Mouse (Mus musculus) limb, embryonic 11.5 days (tissue): ENCODE measurements around the gene Gm3604. TPM values are rescaled to one million over a fixed set of nuclear protein-coding genes. Genes with fewer than 3 reads are reported as not detected.
"Not testable (repeated sequence)": the region's sequence is repeated elsewhere in the genome, so short reads cannot be mapped to it uniquely, and the experiment has no call there.

Experiments used
- ATAC-seq: fragments of 200-750 bp; cut with Nextera tagmentation; 2 replicates; pipeline ENCODE4 v1.8.0; 2017; ENCODE audit warnings: low read depth; ENCODE audit not compliant: insufficient number of reproducible peaks, low FRiP score, low TSS enrichment
- DNase-seq: peaks from one replicate; pipeline ENCODE4 v3.0.0-alpha.2; 2015; ENCODE audit warnings: low spot score
- H3K27ac ChIP-seq: fragments of 300-500 bp; sonication (generic); replicated peaks from 2 replicates; pipeline ENCODE4 v1.5.1; 2014; ENCODE audit warnings: low read depth, mild to moderate bottlenecking, low read length
- H3K27me3 ChIP-seq: fragments of 300-500 bp; sonication (generic); 2 replicates; pipeline ENCODE4 v1.6.1; 2014; ENCODE audit warnings: mild to moderate bottlenecking, low read length, mixed read lengths; ENCODE audit not compliant: control insufficient read depth, insufficient read depth
- H3K36me3 ChIP-seq: fragments of 300-500 bp; sonication (generic); 2 replicates; pipeline ENCODE4 v1.6.1; 2014; ENCODE audit warnings: mild to moderate bottlenecking, low read length, moderate library complexity, mixed read lengths; ENCODE audit not compliant: control insufficient read depth, insufficient read depth
- H3K4me1 ChIP-seq: fragments of 300-500 bp; sonication (generic); 2 replicates; pipeline ENCODE4 v1.6.1; 2014; ENCODE audit warnings: low read length, mixed read lengths; ENCODE audit not compliant: control insufficient read depth, insufficient read depth
- H3K4me2 ChIP-seq: fragments of 300-500 bp; sonication (generic); 2 replicates; pipeline ENCODE4 v1.6.1; 2014; ENCODE audit warnings: low read depth, mild to moderate bottlenecking, moderate library complexity; ENCODE audit not compliant: severe bottlenecking
- H3K4me3 ChIP-seq: fragments of 300-500 bp; sonication (generic); 2 replicates; pipeline ENCODE4 v1.5.1; 2014; ENCODE audit warnings: low read depth, low read length
- H3K9ac ChIP-seq: fragments of 300-500 bp; sonication (generic); 2 replicates; pipeline ENCODE4 v1.6.1; 2014; ENCODE audit warnings: mild to moderate bottlenecking, low read length
- H3K9me3 ChIP-seq: fragments of 300-500 bp; sonication (generic); 2 replicates; pipeline ENCODE4 v1.6.1; 2016; ENCODE audit warnings: low read length; ENCODE audit not compliant: control insufficient read depth
- WGBS: fragments of 180-500 bp; shearing (Covaris S2); extraction: QIAGEN DNeasy Blood & Tissue Kit; methylation state at CpG from one replicate; pipeline ENCODE4 v1.1.7; 2014; 5-methylcytosine and 5-hydroxymethylcytosine counted together
- microRNA-seq: library from miRNA; unstranded; fragments of <30 nt; microRNA quantifications from one replicate; pipeline ENCODE4, GENCODE M21; 2016
- polyA plus RNA-seq: library from polyadenylated mRNA; unstranded; fragments of >200 nt; fragmentation: Nextera tagmentation; extraction: Ambion mirVana; gene quantifications from 2 replicates; pipeline ENCODE4 v1.2.1, GENCODE M21; 2014

Gene Gm3604
- 6.1 and 7.9 TPM in 2 replicates for polyA plus RNA-seq

GRCm38 (mm10) chr13:62382952-62383351 is at the start of gene Gm3604:
Gene Gm3604 (minus strand): TSS chr13:62383177.
- peak; percentile 42 for DNase-seq
- not testable (repeated sequence) for H3K27me3 ChIP-seq, H3K9me3 ChIP-seq, H3K27ac ChIP-seq, H3K4me1 ChIP-seq, ATAC-seq, H3K36me3 ChIP-seq
- Histone ChIP-seq H3K4me2 (peak within 1 kb of the TSS; percentile 20), H3K4me3 (peak within 1 kb of the TSS; percentile 30), H3K9ac (peak within 1 kb of the TSS; percentile 13; the same call in 1 of the 2 replicates)
- WGBS: 7% methylated on average over 13 of the region's 13 CpGs

GRCm38 (mm10) chr13:62399206-62399605 is 16.2 kb upstream of the Gm3604 start:
- not testable (repeated sequence) for DNase-seq, H3K9ac ChIP-seq, ATAC-seq, H3K4me2 ChIP-seq, H3K27ac ChIP-seq, H3K4me1 ChIP-seq, H3K27me3 ChIP-seq, H3K4me3 ChIP-seq, H3K36me3 ChIP-seq, H3K9me3 ChIP-seq
- 67% methylated on average over 3 of the region's 3 CpGs for WGBS

GRCm38 (mm10) chr13:62390076-62390620 is 7.2 kb upstream of the Gm3604 start:
- H3K9me3 ChIP-seq, H3K4me2 ChIP-seq, ATAC-seq, H3K36me3 ChIP-seq, H3K9ac ChIP-seq, H3K4me1 ChIP-seq, DNase-seq, H3K4me3 ChIP-seq, H3K27ac ChIP-seq, H3K27me3 ChIP-seq: not testable (repeated sequence)
- WGBS: 93% methylated on average over 8 of the region's 8 CpGs

GRCm38 (mm10) chr13:62331786-62332185 is 51.2 kb downstream of the Gm3604 start:
- Histone ChIP-seq H3K4me1 (no peaks in the 10 kb centered on the region), H3K27ac (no peak overlapping the region), H3K4me3 (no peak overlapping the region), H3K9ac (no peak overlapping the region), H3K36me3 (no peaks in the 10 kb centered on the region), H3K4me2 (no peak overlapping the region), H3K27me3 (no peaks in the 10 kb centered on the region), H3K9me3 (peaks cover 2% of the 10 kb centered on the region; the same call in 1 of the 2 replicates)
- no peak for DNase-seq
- ATAC-seq: no peak

- Histone ChIP-seq H3K27me3 (no peaks in the 10 kb centered on the region), H3K4me2 (no peak overlapping the region), H3K36me3 (no peaks in the 10 kb centered on the region), H3K27ac (no peak overlapping the region), H3K9me3 (peaks cover 2% of the 10 kb centered on the region; the same call in 1 of the 2 replicates), H3K9ac (no peak overlapping the region), H3K4me3 (no peak overlapping the region), H3K4me1 (no peaks in the 10 kb centered on the region)
- ATAC-seq (no peak), DNase-seq (no peak)
- 75% methylated on average over 2 of the region's 2 CpGs for WGBS
Observed at GRCm38 (mm10) chr13:62331381-62331780, 51.6 kb downstream of the Gm3604 start.

Small RNAs within 50 kb of the gene (microRNA-seq; reads per million reads assigned to microRNA genes)
- not detected for gene Gm25933

Other genes with a start within 250 kb of the Gm3604 start
- gene Gm49359, start 83.7 kb upstream of the Gm3604 start, polyA plus RNA-seq: 13.5 and 14.7 TPM in 2 replicates
- 1.9 TPM in 1 of 2 replicates, not detected in the other for gene Zfp935, start 175.3 kb upstream of the Gm3604 start, polyA plus RNA-seq
- 29.1 and 30.2 TPM in 2 replicates for gene Zfp934, start 188.0 kb upstream of the Gm3604 start, polyA plus RNA-seq
- gene 6720489N17Rik, start 241.0 kb upstream of the Gm3604 start, polyA plus RNA-seq: 19.0 and 21.7 TPM in 2 replicates